Mouse (Mus musculus): ENCODE results near the gene Tex21.

GRCm38 (mm10) chr12:76244981-76245380, 1.6 kb downstream of the Tex21 start:
- TF ChIP-seq CTCF (IDR thresholded peaks at IDR 0.05) (no peak), POLR2A (IDR thresholded peaks at IDR 0.05; ENCODE audit: insufficient read depth, low read depth, low read length) (no peak)
